Mouse (Mus musculus): ENCODE data around the gene Ube2g1.

DNA sequence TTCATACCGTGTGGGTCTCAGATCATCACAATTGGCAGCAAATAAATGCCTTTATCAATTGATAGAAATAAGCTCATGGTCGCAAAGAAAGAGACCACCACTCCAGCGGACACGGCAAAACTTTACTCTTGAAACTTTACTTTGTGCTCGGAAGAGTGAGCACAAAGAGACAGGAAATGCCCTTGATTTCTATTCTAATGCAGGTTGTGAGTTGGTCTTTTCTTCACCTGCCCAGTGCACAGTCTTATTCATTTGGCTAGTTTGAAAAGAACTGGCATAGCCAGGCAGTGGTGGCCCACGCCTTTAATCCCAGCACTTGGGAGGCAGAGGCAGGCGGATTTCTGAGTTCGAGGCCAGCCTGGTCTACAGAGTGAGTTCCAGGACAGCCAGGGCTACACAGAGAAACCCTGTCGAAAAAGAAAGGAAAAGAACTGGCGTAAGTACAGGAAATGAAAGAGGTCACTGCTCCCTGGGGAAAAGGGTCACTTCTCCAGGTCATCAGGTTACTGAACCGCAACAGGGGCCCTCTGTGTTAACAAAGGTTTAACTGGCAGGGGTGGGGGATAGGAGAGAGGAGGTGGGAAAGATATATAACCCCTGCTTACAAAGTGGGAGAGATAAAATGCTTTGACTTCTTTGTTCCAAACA is 37.3 kb upstream of the Ube2g1 start:
- no peak for TF ChIP-seq CTCF (IDR thresholded peaks at IDR 0.05; ENCODE audit: control insufficient read depth, insufficient read depth, insufficient read length)
- TF ChIP-seq CEBPB (IDR thresholded peaks at IDR 0.05; ENCODE audit: low read depth), result no peak
- TF ChIP-seq MYOD1 (IDR thresholded peaks at IDR 0.05; ENCODE audit: control insufficient read depth, insufficient read length, low read depth), result no peak
- TF ChIP-seq MAX (IDR thresholded peaks at IDR 0.05), result no peak
- no peak for TF ChIP-seq FOSL1 (IDR thresholded peaks at IDR 0.05; ENCODE audit: insufficient read depth, low read length, poor library complexity, severe bottlenecking)
